Mouse (Mus musculus) heart, adult 2 months (tissue): ENCODE results near the gene Grid2.

Experiments used
- CTCF ChIP-seq: fragments of 200-600 bp; IDR thresholded peaks from 2 replicates; pipeline ENCODE4 v1.8.1; 2022; ENCODE audit warnings: antibody characterized with exemption, mild to moderate bottlenecking, moderate library complexity
- EP300 ChIP-seq: fragments of 200-500 bp; IDR thresholded peaks from 2 replicates; pipeline ENCODE4 v1.6.1; 2011; ENCODE audit warnings: low read depth, low read length, control low read depth; ENCODE audit not compliant: insufficient read depth
- POLR2A ChIP-seq: fragments of 200-500 bp; IDR thresholded peaks from 2 replicates; pipeline ENCODE4 v1.6.1; 2011; ENCODE audit warnings: mild to moderate bottlenecking, low read depth, low read length, control low read depth; ENCODE audit not compliant: insufficient read depth

GRCm38 (mm10) chr6:64729231-64730011 is 1473.7 kb downstream of the Grid2 start:
- TF ChIP-seq CTCF = no peak
- no peak for TF ChIP-seq POLR2A
- TF ChIP-seq EP300 = no peak
